ENCODE assay signal across 9 mouse cellular contexts in genomic region chr15:101341797-101342515, GRCm38 (mm10). TPM values are rescaled to one million over a fixed set of nuclear protein-coding genes. Genes with fewer than 3 reads are reported as not detected.
DNase-seq lines count a peak whose midpoint lies in the region; ATAC-seq and TF ChIP-seq lines count a peak whose summit lies in the region.
"Had no signal": no experiment of that assay in that cellular context is flagged by ENCODE, and none has a peak within 500 bp of the region (broad histone marks: within the 10 kb centered on the region; RNA-seq: fewer than 3 reads in every experiment).

No protein-coding gene starts in this region.

- peak; percentile 60 to 66 for DNase-seq in cerebellum, postnatal 10 days
- no peak for DNase-seq in cerebellum, adult 18-20 months
- peak; percentile 27 for DNase-seq in liver
- DNase-seq in liver, embryonic 11.5 days (ENCODE audit: low spot score): no peak
- peak; percentile 49 to 71 for DNase-seq in left cerebral cortex, adult 8-10 months (ENCODE audit: low spot score in 2 of 2)
- DNase-seq in right cerebral cortex, postnatal 14 days: peak; percentile 65
- no peak for DNase-seq in T-cell, adult 2 months (ENCODE audit: low spot score)

- no peak for ATAC-seq in liver, embryonic 11.5 days (replicated peaks; ENCODE audit: low FRiP score)

- H3K4me2 ChIP-seq in liver, embryonic 11.5 days: no peak overlapping the region

- 55% methylated on average over 5 of the region's 5 CpGs for WGBS in liver, embryonic 11.5 days

- no peak for TF ChIP-seq POLR2A in bone marrow macrophage, adult 2 months (IDR thresholded peaks at IDR 0.05; ENCODE audit: borderline replicate concordance, low read depth, low read length)

- H3K27me3 ChIP-seq in liver, embryonic 11.5 days (replicated peaks; ENCODE audit: control insufficient read depth, insufficient read depth, low read length): 0 out of 2 replicates have a peak, but pooled peaks cover 3% of the 10 kb centered on the region

- no peak overlapping the region for H3K9ac ChIP-seq in liver, embryonic 11.5 days (ENCODE audit: low read depth, low read length)

- H3K4me1 ChIP-seq in liver, embryonic 11.5 days (replicated peaks; ENCODE audit: control insufficient read depth, insufficient read depth, low read length): peaks cover 2% of the 10 kb centered on the region; the same call in 1 of the 2 replicates
- H3K4me1 ChIP-seq in bone marrow macrophage, adult 2 months (ENCODE audit: control insufficient read depth, insufficient read depth, low read length): peaks cover 15% of the 10 kb centered on the region

- no peaks in the 10 kb centered on the region for H3K36me3 ChIP-seq in liver, embryonic 11.5 days (ENCODE audit: control insufficient read depth, insufficient read depth, low read length)

- H3K27ac ChIP-seq in liver, embryonic 11.5 days (ENCODE audit: low read depth, low read length): no peak overlapping the region
- H3K27ac ChIP-seq in bone marrow macrophage, adult 2 months (ENCODE audit: insufficient read depth, low read depth, low read length): no peak overlapping the region

- peak; percentile 80 for TF ChIP-seq CTCF in bone marrow macrophage, adult 2 months (IDR thresholded peaks at IDR 0.05; ENCODE audit: low read depth, low read length)

- H3K4me3 ChIP-seq in liver, embryonic 11.5 days (ENCODE audit: low read depth, low read length): no peak overlapping the region
- no peak overlapping the region for H3K4me3 ChIP-seq in bone marrow macrophage, adult 2 months (ENCODE audit: insufficient read depth, low read length)
- H3K4me3 ChIP-seq: erythroblast, embryonic 14.5 days had no signal

- H3K9me3 ChIP-seq in liver, embryonic 11.5 days (ENCODE audit: control insufficient read depth, low read length): no peaks in the 10 kb centered on the region

RNA-seq across cellular contexts. Expression of gene Krt80, which starts 28.0 kb away (rescaled TPM):
- polyA plus RNA-seq in liver, embryonic 11.5 days (2014; fragmentation: Nextera tagmentation; extraction: Ambion mirVana): 0.23 TPM in 1 of 2 replicates, not detected in the other
- 14.8 and 15.6 TPM in 2 replicates for polyA plus RNA-seq in bone marrow macrophage, adult 2 months (2012; ENCODE audit: insufficient read depth, insufficient read length, missing spikeins)
- 1 to 10 TPM; 3.4 to 5.1 (median 4.2) TPM for total RNA-seq in left cerebral cortex, adult 8-10 months (2022)
- polyA plus RNA-seq: erythroblast, embryonic 14.5 days had no signal

RNA-seq across cellular contexts. Expression of gene 6030408B16Rik, which starts 48.9 kb away (rescaled TPM):
- polyA plus RNA-seq in liver, embryonic 11.5 days (2014; fragmentation: Nextera tagmentation; extraction: Ambion mirVana): 0.58 and 0.94 TPM in 2 replicates
- not detected in 2 replicates for polyA plus RNA-seq in bone marrow macrophage, adult 2 months (2012; ENCODE audit: insufficient read depth, insufficient read length, missing spikeins)
- under 1 TPM in 3 of 4 experiments, not detected in 1; 0.18 to 0.91 (median 0.84) TPM for total RNA-seq in left cerebral cortex, adult 8-10 months (2022)
- polyA plus RNA-seq: erythroblast, embryonic 14.5 days had no signal

RNA-seq across cellular contexts. Expression of gene Atg101, which starts 57.9 kb away (rescaled TPM):
- 52.6 and 54.9 TPM in 2 replicates for polyA plus RNA-seq in liver, embryonic 11.5 days (2014; fragmentation: Nextera tagmentation; extraction: Ambion mirVana)
- polyA plus RNA-seq in bone marrow macrophage, adult 2 months (2012; ENCODE audit: insufficient read depth, insufficient read length, missing spikeins): 36.4 and 39.1 TPM in 2 replicates
- total RNA-seq in left cerebral cortex, adult 8-10 months (2022): 10 to 100 TPM; 35.9 to 39.3 (median 37.6) TPM

Comparison
In these comparisons a context has a peak if more than half of its experiments do, and no peak if none do; other contexts are left out.
1. DNase-seq: peak in cerebellum, postnatal 10 days (2 of 2), liver (single experiment), left cerebral cortex, adult 8-10 months (2 of 2) and right cerebral cortex, postnatal 14 days (single experiment); none in cerebellum, adult 18-20 months (0 of 2), liver, embryonic 11.5 days (single experiment) and T-cell, adult 2 months (single experiment).
2. RNA of gene Krt80, which starts 28.0 kb away (polyA plus RNA-seq): 14.8 to 15.6 TPM in bone marrow macrophage, adult 2 months; 0.23 TPM in liver, embryonic 11.5 days; every median in the first group is over 10 times any median in the second.